14 mouse cellular contexts compared by ENCODE assay signal in the genomic region with DNA sequence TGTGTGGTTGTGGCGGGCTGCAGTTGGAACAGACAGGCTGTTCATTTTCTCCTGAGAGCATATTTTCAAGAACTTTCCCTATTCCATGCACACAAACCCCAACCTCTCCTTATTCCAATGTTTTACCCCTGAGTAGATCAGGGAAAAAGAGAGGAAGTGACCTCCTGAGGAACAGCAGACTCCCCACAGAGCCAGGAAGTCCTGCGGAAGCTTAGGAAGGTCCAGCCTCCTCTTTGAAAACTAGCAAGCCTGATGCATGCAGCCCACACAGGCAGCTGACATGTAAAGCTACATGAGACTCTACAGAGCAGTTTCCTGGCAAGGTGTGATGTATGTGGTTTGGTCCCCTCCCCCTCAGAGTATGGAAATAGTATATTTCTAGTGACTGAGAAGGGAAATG.
"Had no signal": no experiment of that assay in that cellular context is flagged by ENCODE, and none has a peak within 500 bp of the region (broad histone marks: within the 10 kb centered on the region; RNA-seq: fewer than 3 reads in every experiment).

No protein-coding gene starts in this region.

- H3K4me3 ChIP-seq: layer of hippocampus, adult 2 months; left cerebral cortex, adult 2 months; liver, embryonic 13.5 days; megakaryocyte, embryonic 14.5 days had no signal

- H3K27me3 ChIP-seq: liver, embryonic 13.5 days; megakaryocyte, embryonic 14.5 days had no signal

- H3K36me3 ChIP-seq: liver, embryonic 13.5 days had no signal

- H3K9ac ChIP-seq: liver, embryonic 13.5 days had no signal

- H3K4me2 ChIP-seq: liver, embryonic 13.5 days; midbrain, embryonic 11.5 days had no signal

- DNase-seq: kidney, postnatal 14 days; layer of hippocampus, adult 9-11 months; layer of hippocampus, postnatal 36 days; liver, embryonic 13.5 days; lung, adult 2 months; lung, postnatal 10 days; lung, postnatal 36 days; midbrain, embryonic 14.5 days; thymus, adult 18-20 months; thymus, postnatal 36 days had no signal

- H3K9me3 ChIP-seq: liver, embryonic 13.5 days; megakaryocyte, embryonic 14.5 days had no signal

- H3K27ac ChIP-seq: left cerebral cortex, adult 2 months; liver, embryonic 13.5 days had no signal

- H3K4me1 ChIP-seq: liver, embryonic 13.5 days; megakaryocyte, embryonic 14.5 days had no signal
